Comparison of ENCODE assay signal across 10 mouse cellular contexts in the genomic region with DNA sequence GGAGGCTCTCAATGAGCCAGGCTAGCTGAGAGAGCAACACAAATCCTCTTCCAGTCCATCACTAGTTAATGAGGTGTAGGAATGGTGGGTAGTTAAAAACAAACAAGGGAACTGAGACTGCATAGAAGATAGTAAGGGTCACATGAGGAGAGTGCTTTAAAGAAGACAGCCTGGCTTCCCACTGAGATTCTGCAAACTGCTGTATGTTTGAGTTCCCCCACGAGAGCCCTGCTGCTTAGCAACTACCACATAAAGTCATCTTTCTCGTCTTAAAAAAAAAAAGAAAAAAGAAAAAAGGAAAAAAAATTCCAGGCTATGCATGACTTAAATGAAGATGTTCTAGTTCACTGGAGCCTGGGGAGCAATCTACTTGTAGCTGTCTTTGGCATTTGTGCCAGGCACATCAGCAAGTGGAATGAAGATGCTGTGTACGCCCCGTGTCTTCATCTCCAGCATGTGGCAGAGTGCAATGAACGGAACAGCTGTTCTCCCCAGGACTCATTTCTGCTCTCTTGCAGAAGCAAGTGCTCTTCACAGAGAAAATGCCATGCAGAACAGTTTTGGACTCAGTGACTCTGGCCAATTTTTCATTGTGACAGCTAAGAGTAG.
DNase-seq lines count a peak whose midpoint lies in the region; ATAC-seq lines count a peak whose summit lies in the region.
"Had no signal": no experiment of that assay in that cellular context is flagged by ENCODE, and none has a peak within 500 bp of the region (broad histone marks: within the 10 kb centered on the region; RNA-seq: fewer than 3 reads in every experiment).

No protein-coding gene starts in this region.

- H3K36me3 ChIP-seq in midbrain, embryonic 10.5 days: no peaks in the 10 kb centered on the region
- H3K36me3 ChIP-seq in midbrain, embryonic 11.5 days (ENCODE audit: control insufficient read depth, insufficient read depth, low read length): no peaks in the 10 kb centered on the region
- H3K36me3 ChIP-seq in hindbrain, embryonic 14.5 days (replicated peaks; ENCODE audit: control insufficient read depth, insufficient read depth): no peaks in the 10 kb centered on the region
- no peaks in the 10 kb centered on the region for H3K36me3 ChIP-seq in midbrain, embryonic 13.5 days
- H3K36me3 ChIP-seq: heart, embryonic 12.5 days had no signal

- ATAC-seq in midbrain, embryonic 11.5 days (ENCODE audit: low FRiP score): no peak
- peak; percentile 92 for ATAC-seq in hindbrain, embryonic 14.5 days (ENCODE audit: low FRiP score)
- peak; percentile 79 for ATAC-seq in midbrain, embryonic 13.5 days
- no peak for ATAC-seq in cerebellum, adult (ENCODE audit: insufficient number of reproducible peaks, low FRiP score, low TSS enrichment)

- no peak overlapping the region for H3K4me3 ChIP-seq in midbrain, embryonic 10.5 days
- H3K4me3 ChIP-seq in midbrain, embryonic 11.5 days (ENCODE audit: low read depth, low read length): no peak overlapping the region
- no peak overlapping the region for H3K4me3 ChIP-seq in hindbrain, embryonic 14.5 days (replicated peaks; ENCODE audit: low read length)
- H3K4me3 ChIP-seq in midbrain, embryonic 13.5 days (replicated peaks): no peak overlapping the region
- H3K4me3 ChIP-seq: heart, embryonic 12.5 days had no signal

- H3K4me1 ChIP-seq in midbrain, embryonic 10.5 days: peaks cover 8% of the 10 kb centered on the region
- H3K4me1 ChIP-seq in midbrain, embryonic 11.5 days (ENCODE audit: control insufficient read depth, insufficient read depth, low read length): no peaks in the 10 kb centered on the region
- peaks cover 17% of the 10 kb centered on the region for H3K4me1 ChIP-seq in hindbrain, embryonic 14.5 days (replicated peaks; ENCODE audit: control insufficient read depth, insufficient read depth, low read length)
- H3K4me1 ChIP-seq in midbrain, embryonic 13.5 days (replicated peaks): peaks cover 9% of the 10 kb centered on the region; the same call in 1 of the 2 replicates
- H3K4me1 ChIP-seq: heart, embryonic 12.5 days had no signal

- H3K27me3 ChIP-seq in midbrain, embryonic 10.5 days (ENCODE audit: low read depth, poor library complexity, severe bottlenecking): peaks cover 7% of the 10 kb centered on the region; the same call in 1 of the 2 replicates
- no peaks in the 10 kb centered on the region for H3K27me3 ChIP-seq in midbrain, embryonic 11.5 days (ENCODE audit: control insufficient read depth, insufficient read depth, low read length)
- H3K27me3 ChIP-seq in hindbrain, embryonic 14.5 days (ENCODE audit: control insufficient read depth, insufficient read depth, low read length): no peaks in the 10 kb centered on the region
- no peaks in the 10 kb centered on the region for H3K27me3 ChIP-seq in midbrain, embryonic 13.5 days
- H3K27me3 ChIP-seq: heart, embryonic 12.5 days had no signal

- WGBS in midbrain, embryonic 10.5 days: 25% methylated on average over 5 of the region's 5 CpGs
- WGBS in midbrain, embryonic 11.5 days: 26% methylated on average over 5 of the region's 5 CpGs
- WGBS in hindbrain, embryonic 14.5 days: 7% methylated on average over 5 of the region's 5 CpGs
- 14% methylated on average over 5 of the region's 5 CpGs for WGBS in midbrain, embryonic 13.5 days

- H3K4me2 ChIP-seq in midbrain, embryonic 11.5 days: no peak overlapping the region
- H3K4me2 ChIP-seq in hindbrain, embryonic 14.5 days (replicated peaks): peak overlapping the region; percentile 24; the same call in 1 of the 2 replicates
- peak overlapping the region; percentile 17; the same call in 1 of the 2 replicates for H3K4me2 ChIP-seq in midbrain, embryonic 13.5 days (replicated peaks)
- H3K4me2 ChIP-seq: heart, embryonic 12.5 days had no signal

- H3K27ac ChIP-seq in midbrain, embryonic 10.5 days (replicated peaks): no peak overlapping the region
- H3K27ac ChIP-seq in midbrain, embryonic 11.5 days (ENCODE audit: low read depth, low read length): no peak overlapping the region
- H3K27ac ChIP-seq in hindbrain, embryonic 14.5 days: peak overlapping the region; percentile 67
- no peak overlapping the region; the same call in 1 of the 2 replicates for H3K27ac ChIP-seq in midbrain, embryonic 13.5 days

- no peak overlapping the region for H3K9ac ChIP-seq in midbrain, embryonic 11.5 days (ENCODE audit: low read length)
- no peak overlapping the region for H3K9ac ChIP-seq in hindbrain, embryonic 14.5 days
- no peak overlapping the region for H3K9ac ChIP-seq in midbrain, embryonic 13.5 days (replicated peaks)
- H3K9ac ChIP-seq: heart, embryonic 12.5 days had no signal

- 0 out of 2 replicates have a peak, but pooled peaks cover 6% of the 10 kb centered on the region for H3K9me3 ChIP-seq in midbrain, embryonic 10.5 days (replicated peaks)
- H3K9me3 ChIP-seq in midbrain, embryonic 11.5 days (ENCODE audit: control insufficient read depth, low read length): no peaks in the 10 kb centered on the region
- no peaks in the 10 kb centered on the region for H3K9me3 ChIP-seq in hindbrain, embryonic 14.5 days (ENCODE audit: control insufficient read depth, low read length)
- peaks cover 7% of the 10 kb centered on the region; the same call in 1 of the 2 replicates for H3K9me3 ChIP-seq in midbrain, embryonic 13.5 days
- H3K9me3 ChIP-seq: heart, embryonic 12.5 days had no signal

- peak; percentile 17 for DNase-seq in midbrain, embryonic 10.5 days (ENCODE audit: low spot score)
- DNase-seq in midbrain, embryonic 11.5 days (ENCODE audit: low spot score, missing footprints): no peak
- peak; percentile 69 for DNase-seq in hindbrain, embryonic 14.5 days (ENCODE audit: low spot score)
- DNase-seq in telencephalon, adult 2 months (ENCODE audit: low read depth, low spot score): peak; percentile 90
- no peak for DNase-seq in thymus, postnatal 25 days
- no peak for DNase-seq in spleen, adult 12 weeks (ENCODE audit: low spot score)
- DNase-seq: liver had no signal

Comparison
In these comparisons a context has a peak if more than half of its experiments do, and no peak if none do; other contexts are left out.
1. DNase-seq: peak in midbrain, embryonic 10.5 days (single experiment), hindbrain, embryonic 14.5 days (single experiment) and telencephalon, adult 2 months (single experiment); none in midbrain, embryonic 11.5 days (single experiment), thymus, postnatal 25 days (single experiment) and spleen, adult 12 weeks (single experiment).
2. ATAC-seq: peak in hindbrain, embryonic 14.5 days (single experiment) and midbrain, embryonic 13.5 days (single experiment); none in midbrain, embryonic 11.5 days (single experiment) and cerebellum, adult (single experiment).